Mouse (Mus musculus): ENCODE results near the gene Prkg1. TPM values are rescaled to one million over a fixed set of nuclear protein-coding genes. Genes with fewer than 3 reads are reported as not detected.
A peak's percentile ranks its signal among the peaks of the same experiment; 100 is the strongest.

The Prkg1 gene
- polyA plus RNA-seq, 1 experiment: 1.4 TPM

- TF ChIP-seq CTCF (IDR thresholded peaks at IDR 0.05; ENCODE audit: control insufficient read depth, insufficient read depth, low read length) (no peak), POLR2A (IDR thresholded peaks at IDR 0.05; ENCODE audit: borderline replicate concordance, control insufficient read depth, low read depth, low read length) (no peak)
- H3K4me1 ChIP-seq (ENCODE audit: control insufficient read depth, insufficient read depth, low read length): no peaks in the 10 kb centered on the region
- no peak overlapping the region for H3K4me3 ChIP-seq (replicated peaks; ENCODE audit: control insufficient read depth, low read depth, low read length)
- WGBS: under 1% methylated on average over 52 of the region's 52 CpGs
- no peak overlapping the region for H3K27ac ChIP-seq (ENCODE audit: control insufficient read depth, insufficient read depth, low read depth, low read length, poor library complexity)
Measured at GRCm38 (mm10) chr19:31664159-31664991, 100.5 kb downstream of the Prkg1 start.

- WGBS: 5% methylated on average over 39 of the region's 39 CpGs
- TF ChIP-seq CTCF (IDR thresholded peaks at IDR 0.05; ENCODE audit: control insufficient read depth, insufficient read depth, low read length): no peak
- no peak for TF ChIP-seq POLR2A (IDR thresholded peaks at IDR 0.05; ENCODE audit: borderline replicate concordance, control insufficient read depth, low read depth, low read length)
- peak overlapping the region; percentile 15 for H3K4me3 ChIP-seq (replicated peaks; ENCODE audit: control insufficient read depth, low read depth, low read length)
- H3K4me1 ChIP-seq (ENCODE audit: control insufficient read depth, insufficient read depth, low read length): no peaks in the 10 kb centered on the region
- no peak overlapping the region for H3K27ac ChIP-seq (ENCODE audit: control insufficient read depth, insufficient read depth, low read depth, low read length, poor library complexity)
Measured at GRCm38 (mm10) chr19:31663437-31664158, 101.2 kb downstream of the Prkg1 start.

GRCm38 (mm10) chr19:31662802-31663201 lies 102.0 kb downstream of the Prkg1 start:
- H3K4me1 ChIP-seq (ENCODE audit: control insufficient read depth, insufficient read depth, low read length): no peaks in the 10 kb centered on the region
- no peak overlapping the region for H3K27ac ChIP-seq (ENCODE audit: control insufficient read depth, insufficient read depth, low read depth, low read length, poor library complexity)
- H3K4me3 ChIP-seq (replicated peaks; ENCODE audit: control insufficient read depth, low read depth, low read length): no peak overlapping the region
- 22% methylated on average over 2 of the region's 2 CpGs for WGBS
- TF ChIP-seq POLR2A (IDR thresholded peaks at IDR 0.05; ENCODE audit: borderline replicate concordance, control insufficient read depth, low read depth, low read length): no peak
- TF ChIP-seq CTCF (IDR thresholded peaks at IDR 0.05; ENCODE audit: control insufficient read depth, insufficient read depth, low read length): no peak

- no peak for TF ChIP-seq CTCF (IDR thresholded peaks at IDR 0.05; ENCODE audit: control insufficient read depth, insufficient read depth, low read length)
- no peak for TF ChIP-seq POLR2A (IDR thresholded peaks at IDR 0.05; ENCODE audit: borderline replicate concordance, control insufficient read depth, low read depth, low read length)
- no peak overlapping the region for H3K4me3 ChIP-seq (replicated peaks; ENCODE audit: control insufficient read depth, low read depth, low read length)
Measured at GRCm38 (mm10) chr19:31658751-31659397, 106.0 kb downstream of the Prkg1 start.

GRCm38 (mm10) chr19:31656256-31656655 lies 108.6 kb downstream of the Prkg1 start:
- 84% methylated on average over 7 of the region's 7 CpGs for WGBS
- Histone ChIP-seq H3K4me3 (replicated peaks; ENCODE audit: control insufficient read depth, low read depth, low read length) (no peak overlapping the region), H3K27ac (ENCODE audit: control insufficient read depth, insufficient read depth, low read depth, low read length, poor library complexity) (no peak overlapping the region), H3K4me1 (ENCODE audit: control insufficient read depth, insufficient read depth, low read length) (no peaks in the 10 kb centered on the region)
- TF ChIP-seq CTCF (IDR thresholded peaks at IDR 0.05; ENCODE audit: control insufficient read depth, insufficient read depth, low read length) (no peak), POLR2A (IDR thresholded peaks at IDR 0.05; ENCODE audit: borderline replicate concordance, control insufficient read depth, low read depth, low read length) (no peak)

More at GRCm38 (mm10) chr19:31658751-31659397, 106.0 kb downstream of the Prkg1 start:
- Histone ChIP-seq H3K27ac (ENCODE audit: control insufficient read depth, insufficient read depth, low read depth, low read length, poor library complexity) (no peak overlapping the region), H3K4me1 (ENCODE audit: control insufficient read depth, insufficient read depth, low read length) (no peaks in the 10 kb centered on the region)
- 79% methylated on average over 1 of the region's 1 CpGs for WGBS

GRCm38 (mm10) chr19:31655826-31656225 lies 109.0 kb downstream of the Prkg1 start:
- TF ChIP-seq CTCF (IDR thresholded peaks at IDR 0.05; ENCODE audit: control insufficient read depth, insufficient read depth, low read length) (no peak), POLR2A (IDR thresholded peaks at IDR 0.05; ENCODE audit: borderline replicate concordance, control insufficient read depth, low read depth, low read length) (no peak)
- Histone ChIP-seq H3K4me1 (ENCODE audit: control insufficient read depth, insufficient read depth, low read length) (no peaks in the 10 kb centered on the region), H3K4me3 (replicated peaks; ENCODE audit: control insufficient read depth, low read depth, low read length) (no peak overlapping the region), H3K27ac (ENCODE audit: control insufficient read depth, insufficient read depth, low read depth, low read length, poor library complexity) (no peak overlapping the region)
- 88% methylated on average over 7 of the region's 7 CpGs for WGBS

GRCm38 (mm10) chr19:31654022-31654421 lies 110.8 kb downstream of the Prkg1 start:
- 79% methylated on average over 6 of the region's 6 CpGs for WGBS
- H3K27ac ChIP-seq (ENCODE audit: control insufficient read depth, insufficient read depth, low read depth, low read length, poor library complexity): no peak overlapping the region
- TF ChIP-seq POLR2A (IDR thresholded peaks at IDR 0.05; ENCODE audit: borderline replicate concordance, control insufficient read depth, low read depth, low read length) (no peak), CTCF (IDR thresholded peaks at IDR 0.05; ENCODE audit: control insufficient read depth, insufficient read depth, low read length) (no peak)

GRCm38 (mm10) chr19:31650452-31650851 lies 114.4 kb downstream of the Prkg1 start:
- TF ChIP-seq CTCF (IDR thresholded peaks at IDR 0.05; ENCODE audit: control insufficient read depth, insufficient read depth, low read length): no peak
- TF ChIP-seq POLR2A (IDR thresholded peaks at IDR 0.05; ENCODE audit: borderline replicate concordance, control insufficient read depth, low read depth, low read length): no peak
- Histone ChIP-seq H3K27ac (ENCODE audit: control insufficient read depth, insufficient read depth, low read depth, low read length, poor library complexity) (no peak overlapping the region), H3K4me1 (ENCODE audit: control insufficient read depth, insufficient read depth, low read length) (no peaks in the 10 kb centered on the region), H3K4me3 (replicated peaks; ENCODE audit: control insufficient read depth, low read depth, low read length) (no peak overlapping the region)
- 44% methylated on average over 4 of the region's 4 CpGs for whole genome bisulfite sequencing

More at GRCm38 (mm10) chr19:31654022-31654421, 110.8 kb downstream of the Prkg1 start:
- H3K4me3 ChIP-seq (replicated peaks; ENCODE audit: control insufficient read depth, low read depth, low read length): no peak overlapping the region
- H3K4me1 ChIP-seq (ENCODE audit: control insufficient read depth, insufficient read depth, low read length): no peaks in the 10 kb centered on the region

Data from bone marrow, adult 2 months (tissue).